Mouse (Mus musculus) lung, postnatal 0 days (tissue): Measurements from ENCODE around the gene Aldh1l2. TPM values are rescaled to one million over a fixed set of nuclear protein-coding genes. Genes with fewer than 3 reads are reported as not detected.

Experiments
- ATAC-seq: fragments of 200-750 bp; cut with Nextera tagmentation; 2 replicates; pipeline ENCODE4 v1.8.0; 2017; ENCODE audit warnings: moderate library complexity
- DNase-seq: peaks from one replicate; pipeline ENCODE4 v3.0.0-alpha.2; 2016; ENCODE audit warnings: low spot score
- H3K27ac ChIP-seq: fragments of 300-500 bp; sonication (generic); 2 replicates; pipeline ENCODE4 v1.5.1; 2014; ENCODE audit warnings: antibody characterized with exemption, mild to moderate bottlenecking, low read length, mixed read lengths
- H3K27me3 ChIP-seq: fragments of 300-500 bp; sonication (generic); replicated peaks from 2 replicates; pipeline ENCODE4 v1.6.1; 2014; ENCODE audit warnings: low read length, mixed read lengths; ENCODE audit not compliant: insufficient read depth
- H3K36me3 ChIP-seq: fragments of 300-500 bp; sonication (generic); 2 replicates; pipeline ENCODE4 v1.6.1; 2014; ENCODE audit warnings: low read length, mixed read lengths; ENCODE audit not compliant: insufficient read depth
- H3K4me1 ChIP-seq: fragments of 300-500 bp; sonication (generic); 2 replicates; pipeline ENCODE4 v1.6.1; 2014; ENCODE audit warnings: antibody characterized with exemption, low read depth, low read length, mixed read lengths; ENCODE audit not compliant: insufficient read depth
- H3K4me2 ChIP-seq: fragments of 300-500 bp; sonication (generic); replicated peaks from 2 replicates; pipeline ENCODE4 v1.6.1; 2014; ENCODE audit warnings: low read depth, mild to moderate bottlenecking, low read length, moderate library complexity, mixed read lengths
- H3K4me3 ChIP-seq: fragments of 300-500 bp; sonication (generic); 2 replicates; pipeline ENCODE4 v1.5.1; 2014; ENCODE audit warnings: low read depth, low read length
- H3K9ac ChIP-seq: fragments of 300-500 bp; sonication (generic); replicated peaks from 2 replicates; pipeline ENCODE4 v1.6.1; 2014; ENCODE audit warnings: low read depth, mild to moderate bottlenecking
- H3K9me3 ChIP-seq: fragments of 300-500 bp; sonication (generic); 2 replicates; pipeline ENCODE4 v1.6.1; 2016; ENCODE audit warnings: low read length, mixed read lengths
- CTCF ChIP-seq: IDR thresholded peaks from 2 replicates; pipeline ENCODE4 v1.5.1; 2016; ENCODE audit warnings: antibody characterized with exemption, mild to moderate bottlenecking
- EP300 ChIP-seq: IDR thresholded peaks from 2 replicates; pipeline ENCODE4 v1.6.1; 2016; ENCODE audit warnings: antibody characterized with exemption, mild to moderate bottlenecking, control low read depth
- WGBS: fragments of 180-500 bp; shearing (Covaris S2); extraction: QIAGEN DNeasy Blood & Tissue Kit; methylation state at CpG from one replicate; pipeline ENCODE4 v1.1.7; 2014; 5-methylcytosine and 5-hydroxymethylcytosine counted together
- polyA plus RNA-seq: library from polyadenylated mRNA; unstranded; fragments of >200 nt; fragmentation: Nextera tagmentation; extraction: Ambion mirVana; gene quantifications from 2 replicates; pipeline ENCODE4 v1.2.1, GENCODE M21; 2015

Aldh1l2 gene
- polyA plus RNA-seq, 1 experiment from 2014 or later: 0.45 TPM

DNA sequence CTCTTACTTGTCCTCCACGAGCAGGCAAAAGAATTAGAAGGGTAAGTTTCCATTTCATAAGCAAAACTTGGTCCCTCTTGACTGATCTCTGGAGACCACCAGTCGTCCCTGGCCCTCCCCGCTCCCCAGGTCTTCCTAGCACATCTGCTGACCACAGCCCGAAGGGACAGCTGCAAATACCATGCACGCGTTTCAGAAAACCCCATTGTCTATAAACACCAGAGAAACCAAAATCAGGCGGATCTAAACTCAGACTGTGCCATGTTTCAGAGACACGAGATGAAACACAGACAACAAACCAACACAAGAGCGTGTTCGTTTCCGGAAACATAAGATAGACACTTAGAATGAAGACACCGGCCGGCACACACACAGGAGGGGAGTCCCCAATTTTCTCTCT lies 58.7 kb downstream of the Aldh1l2 start:
- DNase-seq (no peak), ATAC-seq (no peak)
- Histone ChIP-seq H3K27me3 (no peaks in the 10 kb centered on the region), H3K9ac (no peak overlapping the region), H3K4me1 (no peaks in the 10 kb centered on the region), H3K4me3 (no peak overlapping the region), H3K36me3 (no peaks in the 10 kb centered on the region), H3K4me2 (no peak overlapping the region), H3K27ac (no peak overlapping the region), H3K9me3 (no peaks in the 10 kb centered on the region)
- TF ChIP-seq EP300 (no peak), CTCF (no peak)
- 96% methylated on average over 13 of the region's 13 CpGs for WGBS

DNA sequence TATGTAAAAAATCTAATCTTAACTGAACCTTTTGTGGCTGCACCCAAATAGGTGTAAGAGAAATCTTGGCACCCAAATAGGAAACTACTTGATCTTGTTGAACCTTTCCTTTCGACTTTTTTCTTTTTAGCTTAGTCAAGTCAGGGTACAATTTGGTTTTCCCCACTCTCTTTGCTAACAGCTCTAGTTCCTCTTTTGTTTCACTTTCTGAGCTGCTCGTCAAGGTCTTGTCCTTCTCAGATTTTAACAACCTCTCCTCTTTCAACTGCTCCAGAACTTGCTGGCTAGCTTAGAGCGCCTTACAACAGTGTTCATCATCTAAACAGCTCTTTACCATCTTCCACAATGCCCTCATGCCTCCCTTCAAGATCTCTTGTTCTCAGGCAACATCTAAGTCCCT lies 76.4 kb downstream of the Aldh1l2 start:
- TF ChIP-seq EP300: no peak
- TF ChIP-seq CTCF: no peak
- ATAC-seq (no peak), DNase-seq (no peak)
- no peak overlapping the region for H3K4me2 ChIP-seq
- H3K9me3 ChIP-seq: no peaks in the 10 kb centered on the region; the same call in 1 of the 2 replicates
- no peak overlapping the region for H3K4me3 ChIP-seq
- H3K9ac ChIP-seq: no peak overlapping the region
- H3K27me3 ChIP-seq: no peaks in the 10 kb centered on the region
- H3K27ac ChIP-seq: no peak overlapping the region
- no peaks in the 10 kb centered on the region for H3K4me1 ChIP-seq
- WGBS: 90% methylated on average over 3 of the region's 3 CpGs
- H3K36me3 ChIP-seq: no peaks in the 10 kb centered on the region

DNA sequence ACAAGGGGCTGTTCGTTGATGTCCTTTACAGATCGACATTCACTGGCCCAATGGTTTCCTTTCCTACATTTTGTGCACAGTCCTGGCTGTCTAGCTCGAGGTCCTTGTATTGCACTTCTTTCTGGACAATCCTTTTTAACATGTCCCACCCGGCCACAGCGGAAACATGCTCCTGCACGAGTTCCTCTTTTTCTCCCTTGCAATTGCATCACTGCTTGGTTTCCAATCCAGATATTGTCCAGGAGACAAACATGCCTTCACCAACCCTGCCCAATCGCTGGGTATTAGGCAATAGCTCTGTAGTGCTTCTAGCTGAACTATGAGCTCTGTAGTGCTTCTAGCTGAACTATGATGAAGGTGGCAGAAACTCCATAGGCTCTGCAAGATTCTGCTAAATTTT lies 85.4 kb downstream of the Aldh1l2 start:
- Histone ChIP-seq H3K36me3 (no peaks in the 10 kb centered on the region), H3K27me3 (no peaks in the 10 kb centered on the region), H3K9ac (no peak overlapping the region), H3K4me1 (no peaks in the 10 kb centered on the region), H3K27ac (no peak overlapping the region), H3K4me3 (no peak overlapping the region), H3K4me2 (no peak overlapping the region), H3K9me3 (peaks cover 3% of the 10 kb centered on the region; the same call in 1 of the 2 replicates)
- DNase-seq (no peak), ATAC-seq (no peak)
- 90% methylated on average over 7 of the region's 7 CpGs for WGBS
- no peak for TF ChIP-seq EP300
- TF ChIP-seq CTCF: no peak

Other genes with a start within 250 kb of the Aldh1l2 start
- gene Slc41a2, start 196.3 kb downstream of the Aldh1l2 start, polyA plus RNA-seq: 1.2 and 1.5 TPM in 2 replicates
- 0.19 and 0.20 TPM in 2 replicates for gene D10Wsu102e, start 173.9 kb downstream of the Aldh1l2 start, polyA plus RNA-seq
- 28.3 and 32.7 TPM in 2 replicates for gene Washc4, start 9.6 kb upstream of the Aldh1l2 start, polyA plus RNA-seq
- 40.5 and 54.3 TPM in 2 replicates for gene Appl2, start 114.6 kb upstream of the Aldh1l2 start, polyA plus RNA-seq
- 19.6 and 21.5 TPM in 2 replicates for gene 1500009L16Rik, start 188.7 kb upstream of the Aldh1l2 start, polyA plus RNA-seq